Mouse (Mus musculus): ENCODE measurements around the gene Ddx28. TPM values are rescaled to one million over a fixed set of nuclear protein-coding genes. Genes with fewer than 3 reads are reported as not detected.
A peak's percentile ranks its signal among the peaks of the same experiment; 100 is the strongest.
"Not testable (repeated sequence)": the region's sequence is repeated elsewhere in the genome, so short reads cannot be mapped to it uniquely, and the experiment has no call there.

Ddx28 gene
- polyA plus RNA-seq, 1 experiment from 2014 or later: 18.9 TPM

DNA sequence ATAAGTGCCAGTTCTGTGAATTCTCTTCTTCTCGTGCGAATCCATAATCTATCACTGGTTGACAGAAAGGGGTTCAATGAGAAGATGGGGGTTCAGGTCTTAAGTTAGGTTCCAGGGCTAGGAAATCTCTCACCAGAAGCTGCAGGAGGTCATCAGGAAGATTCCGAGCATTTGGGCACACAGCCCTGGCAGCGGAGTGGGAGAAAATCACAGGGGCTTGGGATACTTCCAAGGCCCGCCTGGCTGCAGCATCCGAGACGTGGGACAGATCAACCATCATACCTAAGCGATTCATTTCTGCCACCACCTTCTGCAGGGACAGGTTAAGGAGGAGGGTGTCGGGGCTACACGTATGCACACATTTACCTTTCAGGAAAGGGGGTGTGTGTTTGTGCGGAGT, 23.1 kb downstream of the Ddx28 start:
- Histone ChIP-seq H3K4me3 (replicated peaks) (no peak overlapping the region), H3K27me3 (no peaks in the 10 kb centered on the region), H3K4me1 (peaks cover 7% of the 10 kb centered on the region; the same call in 1 of the 2 replicates), H3K36me3 (no peaks in the 10 kb centered on the region), H3K9ac (no peak overlapping the region), H3K27ac (no peak overlapping the region), H3K9me3 (replicated peaks) (no peaks in the 10 kb centered on the region), H3K4me2 (no peak overlapping the region)
- ATAC-seq (replicated peaks; ENCODE audit: low FRiP score): no peak
- 83% methylated on average over 11 of the region's 11 CpGs for WGBS

DNA sequence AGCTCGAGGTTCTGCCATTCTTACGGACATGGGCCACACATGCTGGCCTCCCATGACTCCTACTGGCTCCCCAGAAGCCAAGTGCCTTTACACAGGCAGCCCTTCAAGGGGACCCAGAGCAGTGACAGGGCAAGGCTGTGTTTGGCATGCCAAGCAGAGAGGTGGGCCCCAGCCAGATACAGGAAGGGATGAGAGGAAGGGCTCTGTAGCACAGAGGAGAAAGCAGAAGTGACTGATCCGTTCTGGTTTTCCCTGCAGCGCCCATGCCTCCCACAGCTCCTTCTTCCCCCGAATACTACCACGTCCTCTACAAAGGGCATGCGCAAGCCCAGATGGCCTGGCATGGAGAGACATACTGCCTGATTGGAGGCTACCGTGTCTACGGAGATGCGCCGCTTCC, 28.3 kb downstream of the Ddx28 start:
- not testable (repeated sequence) for H3K27ac ChIP-seq; H3K9ac ChIP-seq; H3K27me3 ChIP-seq; H3K4me1 ChIP-seq; H3K9me3 ChIP-seq (replicated peaks); H3K36me3 ChIP-seq; H3K4me3 ChIP-seq (replicated peaks); H3K4me2 ChIP-seq; ATAC-seq (replicated peaks; ENCODE audit: low FRiP score)
- 79% methylated on average over 11 of the region's 11 CpGs for WGBS

DNA sequence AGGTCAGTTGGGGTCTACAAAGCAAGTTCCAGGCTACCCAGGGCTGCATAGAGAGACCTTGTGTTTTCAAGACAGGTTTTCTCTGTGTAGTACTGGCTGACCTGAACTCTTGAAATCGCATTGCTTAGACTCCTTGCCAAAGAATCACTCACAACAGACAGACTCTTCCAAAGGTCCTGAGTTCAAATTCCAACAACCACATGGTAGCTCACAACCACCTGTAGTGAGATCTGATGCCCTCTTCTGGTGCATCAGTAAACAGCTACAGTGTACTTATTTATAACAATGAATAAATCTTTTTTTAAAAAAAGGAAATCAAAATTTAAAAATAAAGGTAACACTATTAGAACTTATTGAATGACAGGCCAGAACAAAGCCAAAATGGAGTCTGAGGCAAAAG, 30.5 kb downstream of the Ddx28 start:
- Histone ChIP-seq H3K4me3 (replicated peaks) (no peak overlapping the region), H3K9me3 (replicated peaks) (no peaks in the 10 kb centered on the region), H3K4me1 (no peaks in the 10 kb centered on the region), H3K27ac (no peak overlapping the region), H3K36me3 (no peaks in the 10 kb centered on the region), H3K27me3 (no peaks in the 10 kb centered on the region), H3K9ac (no peak overlapping the region), H3K4me2 (no peak overlapping the region)
- no peak for ATAC-seq (replicated peaks; ENCODE audit: low FRiP score)
- WGBS: 91% methylated on average over 1 of the region's 1 CpGs

DNA sequence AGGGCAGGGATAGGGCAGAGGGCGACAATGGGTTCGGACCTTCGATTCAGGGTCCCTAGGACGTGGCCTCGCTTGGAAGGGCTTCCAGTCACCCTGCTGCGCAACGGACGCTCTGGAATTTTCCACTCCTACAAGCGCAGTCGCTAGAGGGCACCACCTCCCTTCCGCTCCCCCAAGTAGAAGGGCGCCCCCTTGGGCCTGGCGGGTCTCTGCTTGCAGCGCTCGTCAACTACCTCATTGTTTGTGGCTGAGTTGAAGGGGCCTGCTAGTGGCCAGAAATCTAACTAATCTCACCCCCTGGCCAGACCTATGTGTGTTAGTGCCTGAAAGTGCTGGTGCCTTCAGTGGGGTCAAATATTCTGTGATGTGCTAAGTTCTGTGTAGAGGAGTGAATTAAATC, 32.4 kb downstream of the Ddx28 start, which contains the start of gene Dpep3:
Dpep3 (minus strand) TSS at position 105 of the 400 bp plus-strand sequence.
- H3K36me3 ChIP-seq: no peaks in the 10 kb centered on the region
- H3K4me3 ChIP-seq (replicated peaks): no peak within 1 kb of the TSS
- H3K4me2 ChIP-seq: no peak within 1 kb of the TSS
- ATAC-seq (replicated peaks; ENCODE audit: low FRiP score): no peak
- no peak within 1 kb of the TSS for H3K27ac ChIP-seq
- no peaks in the 10 kb centered on the region for H3K27me3 ChIP-seq
- H3K9me3 ChIP-seq (replicated peaks): no peaks in the 10 kb centered on the region
- H3K9ac ChIP-seq: no peak within 1 kb of the TSS
- WGBS: 94% methylated on average over 15 of the region's 15 CpGs
- no peaks in the 10 kb centered on the region for H3K4me1 ChIP-seq

DNA sequence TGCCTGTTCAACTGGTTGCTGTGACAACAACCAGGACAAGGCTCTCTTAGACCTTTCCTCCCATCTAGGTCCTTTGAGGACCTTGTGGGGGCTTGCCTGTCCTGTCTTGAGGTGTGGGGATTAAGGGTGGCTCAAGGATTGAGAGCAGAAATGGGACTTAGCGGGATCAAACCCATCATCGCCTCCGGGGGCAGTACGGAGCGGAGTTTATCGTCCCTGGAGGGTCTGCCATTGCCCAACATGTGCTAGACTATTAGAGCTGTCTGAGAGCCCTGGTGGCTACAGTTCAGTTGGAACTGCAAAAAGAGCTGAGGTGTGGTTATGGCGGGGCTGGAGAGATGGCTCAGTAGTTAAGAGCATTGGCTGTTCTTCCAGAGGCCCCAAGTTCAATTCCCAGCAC, 36.3 kb downstream of the Ddx28 start:
- Histone ChIP-seq H3K27ac (no peak overlapping the region), H3K4me3 (replicated peaks) (no peak overlapping the region), H3K36me3 (no peaks in the 10 kb centered on the region), H3K9ac (no peak overlapping the region), H3K4me1 (no peaks in the 10 kb centered on the region), H3K9me3 (replicated peaks) (no peaks in the 10 kb centered on the region), H3K4me2 (no peak overlapping the region), H3K27me3 (no peaks in the 10 kb centered on the region)
- WGBS: 66% methylated on average over 7 of the region's 7 CpGs
- no peak for ATAC-seq (replicated peaks; ENCODE audit: low FRiP score)

DNA sequence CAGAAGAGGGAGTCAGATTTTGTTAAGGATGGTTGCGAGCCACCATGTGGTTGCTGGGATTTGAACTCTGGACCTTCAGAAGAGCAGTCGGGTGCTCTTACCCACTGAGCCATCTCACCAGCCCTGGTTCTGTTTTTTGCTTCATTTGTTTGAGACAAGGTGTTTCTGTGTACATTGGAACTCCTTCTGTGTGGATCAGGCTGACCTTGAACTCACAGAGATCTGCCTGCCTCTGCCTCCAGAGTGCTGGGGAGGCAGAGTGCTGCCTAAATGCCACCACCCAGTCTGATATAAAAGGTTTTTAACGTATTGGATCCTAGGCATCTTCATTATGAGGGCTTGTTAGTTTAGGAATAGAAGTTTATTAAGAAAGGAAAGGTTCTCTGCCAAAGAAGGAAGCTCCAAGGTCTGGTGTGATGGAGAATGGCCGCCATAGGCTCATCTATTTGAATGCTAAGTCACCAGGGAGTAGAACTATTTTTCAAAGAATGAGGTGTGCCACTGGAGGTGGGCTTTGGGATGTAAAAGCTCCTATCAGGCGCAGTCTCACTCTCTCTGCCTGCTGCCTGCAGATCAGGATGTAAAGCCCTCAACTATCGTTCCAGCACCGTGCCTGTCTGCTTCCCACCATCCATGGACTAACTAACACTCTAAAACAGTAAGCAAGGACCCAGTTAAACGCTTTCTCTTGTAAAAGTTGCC, 40.5 kb downstream of the Ddx28 start:
- H3K27ac ChIP-seq: no peak overlapping the region
- H3K9me3 ChIP-seq (replicated peaks): no peaks in the 10 kb centered on the region
- no peak overlapping the region for H3K4me2 ChIP-seq
- H3K36me3 ChIP-seq: no peaks in the 10 kb centered on the region
- no peaks in the 10 kb centered on the region for H3K27me3 ChIP-seq
- 76% methylated on average over 8 of the region's 8 CpGs for WGBS
- peaks cover 12% of the 10 kb centered on the region for H3K4me1 ChIP-seq
- no peak overlapping the region for H3K9ac ChIP-seq
- ATAC-seq (replicated peaks; ENCODE audit: low FRiP score): no peak
- H3K4me3 ChIP-seq (replicated peaks): no peak overlapping the region

DNA sequence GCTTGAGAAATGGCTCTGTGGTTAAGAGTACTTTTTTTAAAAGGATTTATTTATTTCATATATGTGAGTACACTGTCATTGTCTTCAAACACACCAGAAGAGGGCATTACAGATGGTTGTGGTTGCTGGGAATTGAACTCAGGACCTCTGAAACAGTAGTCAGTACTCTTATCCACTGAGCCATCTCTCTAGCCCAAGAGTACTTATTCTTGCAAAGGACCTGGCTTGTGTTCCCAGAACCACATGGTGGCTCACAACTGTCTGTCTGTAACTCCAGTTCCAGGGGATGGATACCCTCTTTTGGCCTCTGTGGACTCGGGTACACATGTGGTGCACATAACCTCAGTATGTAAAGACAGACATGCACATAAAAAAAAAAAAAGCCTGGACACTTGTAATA, 42.3 kb downstream of the Ddx28 start:
- no peak overlapping the region for H3K4me3 ChIP-seq (replicated peaks)
- H3K4me1 ChIP-seq: peaks cover 25% of the 10 kb centered on the region
- H3K9ac ChIP-seq: no peak overlapping the region
- WGBS: 74% methylated on average over 1 of the region's 1 CpGs
- H3K27me3 ChIP-seq: no peaks in the 10 kb centered on the region
- ATAC-seq (replicated peaks; ENCODE audit: low FRiP score): no peak
- H3K36me3 ChIP-seq: no peaks in the 10 kb centered on the region
- H3K4me2 ChIP-seq: no peak overlapping the region
- no peak overlapping the region for H3K27ac ChIP-seq
- no peaks in the 10 kb centered on the region for H3K9me3 ChIP-seq (replicated peaks)

DNA sequence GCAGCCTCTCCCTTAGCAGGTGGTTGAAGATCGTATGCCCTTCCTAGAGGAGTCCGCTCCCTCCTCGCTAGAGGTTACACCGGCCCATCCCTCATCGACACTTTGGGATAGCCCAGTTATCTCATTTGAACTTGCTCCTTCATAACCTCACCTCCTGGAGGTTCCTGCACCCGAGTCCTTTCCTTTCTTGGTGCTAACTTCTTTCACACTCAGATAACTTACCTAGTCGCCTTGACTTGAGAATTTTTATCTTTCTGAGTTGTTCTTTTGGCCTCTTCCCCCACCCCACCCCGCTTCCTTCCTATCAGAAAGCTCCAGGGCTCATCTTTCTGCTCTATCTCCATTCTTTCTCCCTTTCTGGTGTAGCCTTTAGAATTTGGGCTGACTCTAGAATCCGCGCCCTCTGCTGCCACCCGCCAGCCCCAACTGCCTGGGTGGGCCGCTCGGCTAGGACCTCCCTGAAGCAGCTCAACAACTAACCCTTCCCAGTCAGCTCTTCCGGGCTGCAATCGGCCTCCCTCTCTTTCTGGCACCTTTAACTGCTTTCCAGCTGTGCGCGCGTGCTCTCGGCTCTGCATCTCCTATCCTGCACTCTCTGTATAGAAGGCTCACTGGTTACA, 44.9 kb downstream of the Ddx28 start:
- peaks cover 30% of the 10 kb centered on the region for H3K4me1 ChIP-seq
- peak; percentile 49 for ATAC-seq (replicated peaks; ENCODE audit: low FRiP score)
- no peaks in the 10 kb centered on the region for H3K9me3 ChIP-seq (replicated peaks)
- no peaks in the 10 kb centered on the region for H3K36me3 ChIP-seq
- H3K27me3 ChIP-seq: no peaks in the 10 kb centered on the region
- WGBS: 7% methylated on average over 19 of the region's 19 CpGs
- peak overlapping the region; percentile 84 for H3K4me2 ChIP-seq
- peak overlapping the region; percentile 93 for H3K27ac ChIP-seq
- no peak overlapping the region for H3K9ac ChIP-seq
- H3K4me3 ChIP-seq (replicated peaks): peak overlapping the region; percentile 89

DNA sequence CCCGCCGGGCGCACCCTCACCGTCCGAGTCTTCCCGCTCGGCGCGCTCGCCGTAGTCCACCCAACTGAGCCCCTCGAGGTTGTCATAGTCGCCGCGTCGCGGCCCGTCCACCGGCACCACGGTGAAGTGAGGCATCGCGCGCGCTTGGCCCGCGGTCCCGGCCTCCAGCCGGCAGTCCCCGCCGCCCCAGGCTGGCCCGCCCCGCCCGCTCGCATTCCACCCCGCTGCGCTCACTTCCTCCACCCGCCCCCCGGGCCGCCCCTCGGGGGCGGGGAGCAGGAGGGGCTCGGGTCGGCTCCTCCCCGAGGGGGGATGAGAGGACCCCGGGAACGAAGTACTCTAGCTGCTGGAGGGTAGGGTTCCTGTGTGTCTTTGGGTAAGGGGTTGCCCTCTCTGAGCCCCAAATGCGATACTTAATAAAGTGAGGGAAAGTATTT, 45.8 kb downstream of the Ddx28 start, which contains the start of gene Slc12a4:
Slc12a4 (minus strand) TSS at position 193 of the 437 bp plus-strand sequence.
- no peaks in the 10 kb centered on the region for H3K9me3 ChIP-seq (replicated peaks)
- H3K4me3 ChIP-seq (replicated peaks): peak within 1 kb of the TSS; percentile 89
- WGBS: under 1% methylated on average over 47 of the region's 47 CpGs

DNA sequence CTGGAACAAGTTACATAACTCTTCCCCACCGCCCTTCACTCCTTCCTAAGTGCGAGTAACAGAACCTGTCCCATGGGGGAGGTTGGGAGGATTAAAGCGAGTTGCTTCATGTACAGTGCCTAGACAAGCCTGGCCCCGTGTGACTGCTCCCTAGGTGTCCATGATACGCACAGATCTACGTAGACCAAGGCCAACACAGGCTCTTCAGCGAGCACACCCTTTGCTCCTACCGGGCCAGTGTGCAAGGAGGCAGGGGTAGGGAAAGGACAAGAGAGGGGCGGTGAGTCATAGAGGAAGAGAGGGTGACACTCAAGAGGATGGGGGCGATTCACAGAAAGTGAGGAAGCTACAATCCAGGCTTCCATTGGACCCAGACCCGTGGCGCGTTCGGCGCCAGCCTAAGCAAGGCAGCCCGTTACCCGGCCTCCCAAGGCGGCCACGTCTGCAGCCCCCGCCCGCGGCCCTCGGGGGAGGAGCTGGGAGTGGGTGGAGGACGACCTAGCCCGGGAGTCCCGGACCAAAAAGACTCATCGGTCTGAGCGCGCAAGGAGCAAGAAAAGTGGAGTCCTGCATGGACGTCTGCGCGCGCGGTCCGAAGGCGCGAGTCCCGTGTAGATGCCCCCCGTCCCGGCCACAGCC, 46.3 kb downstream of the Ddx28 start:
- peak overlapping the region; percentile 93 for H3K27ac ChIP-seq
- H3K4me2 ChIP-seq: peak overlapping the region; percentile 84
- peak; percentile 71 for ATAC-seq (replicated peaks; ENCODE audit: low FRiP score)
- H3K27me3 ChIP-seq: no peaks in the 10 kb centered on the region
- under 1% methylated on average over 40 of the region's 40 CpGs for WGBS
- H3K36me3 ChIP-seq: no peaks in the 10 kb centered on the region
- H3K9me3 ChIP-seq (replicated peaks): no peaks in the 10 kb centered on the region
- H3K9ac ChIP-seq: peak overlapping the region; percentile 82
- H3K4me3 ChIP-seq (replicated peaks): peak overlapping the region; percentile 89
- H3K4me1 ChIP-seq: peaks cover 34% of the 10 kb centered on the region

More for the DNA sequence above, 45.8 kb downstream of the Ddx28 start, which contains the start of gene Slc12a4:
- peak within 1 kb of the TSS; percentile 82 for H3K9ac ChIP-seq
- peaks cover 34% of the 10 kb centered on the region for H3K4me1 ChIP-seq
- ATAC-seq (replicated peaks; ENCODE audit: low FRiP score): peak; percentile 94
- H3K4me2 ChIP-seq: peak within 1 kb of the TSS; percentile 84
- H3K27me3 ChIP-seq: no peaks in the 10 kb centered on the region
- no peaks in the 10 kb centered on the region for H3K36me3 ChIP-seq
- peak within 1 kb of the TSS; percentile 93 for H3K27ac ChIP-seq

DNA sequence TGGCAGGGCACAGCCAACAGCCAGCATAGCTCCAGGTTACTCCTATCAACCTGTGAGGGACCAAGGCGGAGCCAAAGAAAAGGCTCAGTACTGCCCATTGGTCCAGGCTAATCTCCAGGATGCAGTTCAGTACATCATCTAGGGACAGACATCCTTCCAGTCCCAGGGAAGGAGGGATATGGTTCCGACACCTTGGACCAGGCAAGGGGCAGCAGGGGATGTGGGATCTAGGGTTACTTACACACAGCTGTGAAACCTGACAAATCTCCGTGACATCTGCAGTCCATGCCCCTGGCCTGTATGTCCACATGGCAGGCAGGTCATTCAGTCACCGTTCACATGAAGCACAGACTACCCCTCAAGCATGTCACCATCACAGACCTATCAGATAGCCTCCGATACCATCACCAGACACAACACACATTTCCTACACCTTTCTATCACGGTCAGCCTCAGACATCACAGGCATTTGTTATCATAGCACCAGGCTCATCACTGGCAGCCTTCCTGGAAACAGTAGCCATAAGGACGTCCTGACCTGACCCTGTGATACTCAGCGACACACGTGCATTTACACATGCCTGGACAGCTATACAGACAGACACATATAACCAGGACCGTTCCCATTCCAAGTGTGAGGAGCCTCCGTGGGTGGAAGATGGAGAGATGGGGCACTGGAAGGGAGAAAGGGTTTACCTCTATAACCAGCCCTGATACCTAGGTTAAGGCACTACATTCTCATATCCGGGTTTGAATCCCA, 47.0 kb downstream of the Ddx28 start:
- H3K36me3 ChIP-seq: 0 out of 2 replicates have a peak, but pooled peaks cover 5% of the 10 kb centered on the region
- 56% methylated on average over 12 of the region's 12 CpGs for WGBS
- H3K4me2 ChIP-seq: peak overlapping the region; percentile 84
- no peaks in the 10 kb centered on the region for H3K27me3 ChIP-seq
- no peak for ATAC-seq (replicated peaks; ENCODE audit: low FRiP score)
- H3K27ac ChIP-seq: peak overlapping the region; percentile 93
- peak overlapping the region; percentile 89 for H3K4me3 ChIP-seq (replicated peaks)
- peaks cover 34% of the 10 kb centered on the region for H3K4me1 ChIP-seq
- H3K9ac ChIP-seq: peak overlapping the region; percentile 82
- no peaks in the 10 kb centered on the region for H3K9me3 ChIP-seq (replicated peaks)
